Mouse (Mus musculus): ENCODE results near the gene Ifitm6.
"Not testable (repeated sequence)": the region's sequence is repeated elsewhere in the genome, so short reads cannot be mapped to it uniquely, and the experiment has no call there.

Gene Ifitm6

GRCm38 (mm10) chr7:141008938-141009660, 8.6 kb downstream of the Ifitm6 start:
- DNase-seq (ENCODE audit: low read depth, low spot score): peak; percentile 46

GRCm38 (mm10) chr7:141008312-141008761, 9.4 kb downstream of the Ifitm6 start:
- no peak for DNase-seq (ENCODE audit: low read depth, low spot score)

GRCm38 (mm10) chr7:141006914-141007313, 10.8 kb downstream of the Ifitm6 start:
- no peak for DNase-seq (ENCODE audit: low read depth, low spot score)

GRCm38 (mm10) chr7:141006446-141006845, 11.3 kb downstream of the Ifitm6 start:
- DNase-seq (ENCODE audit: low read depth, low spot score): no peak

GRCm38 (mm10) chr7:141003248-141004010, 14.3 kb downstream of the Ifitm6 start:
- DNase-seq (ENCODE audit: low read depth, low spot score): no peak

- DNase-seq (ENCODE audit: low read depth, low spot score): no peak
These were observed 16.6 kb downstream of the Ifitm6 start for GRCm38 (mm10) chr7:141000881-141001708.

- no peak for DNase-seq (ENCODE audit: low read depth, low spot score)
These were observed 18.6 kb downstream of the Ifitm6 start for GRCm38 (mm10) chr7:140998853-140999700.

GRCm38 (mm10) chr7:140997817-140998216, 19.9 kb downstream of the Ifitm6 start:
- no peak for DNase-seq (ENCODE audit: low read depth, low spot score)

GRCm38 (mm10) chr7:140991117-140991689, 26.5 kb downstream of the Ifitm6 start:
- no peak for DNase-seq (ENCODE audit: low read depth, low spot score)

- no peak for DNase-seq (ENCODE audit: low read depth, low spot score)
These were observed 27.1 kb downstream of the Ifitm6 start for GRCm38 (mm10) chr7:140990622-140991021.

- no peak for DNase-seq (ENCODE audit: low read depth, low spot score)
These were observed 27.5 kb downstream of the Ifitm6 start for GRCm38 (mm10) chr7:140990185-140990584.

- DNase-seq (ENCODE audit: low read depth, low spot score): no peak
These were observed 28.7 kb downstream of the Ifitm6 start for GRCm38 (mm10) chr7:140989022-140989421.

- DNase-seq (ENCODE audit: low read depth, low spot score): no peak
These were observed 30.3 kb downstream of the Ifitm6 start for GRCm38 (mm10) chr7:140987182-140988138.

GRCm38 (mm10) chr7:140982971-140983370, 34.8 kb downstream of the Ifitm6 start:
- no peak for DNase-seq (ENCODE audit: low read depth, low spot score)

- DNase-seq (ENCODE audit: low read depth, low spot score): no peak
These were observed 36.0 kb downstream of the Ifitm6 start for GRCm38 (mm10) chr7:140981704-140982103.

GRCm38 (mm10) chr7:140976720-140977119, 41.0 kb downstream of the Ifitm6 start:
- not testable (repeated sequence) for DNase-seq (ENCODE audit: low read depth, low spot score)

- DNase-seq (ENCODE audit: low read depth, low spot score): no peak
These were observed 42.3 kb downstream of the Ifitm6 start for GRCm38 (mm10) chr7:140975465-140975864.

- DNase-seq (ENCODE audit: low read depth, low spot score): no peak
These were observed 42.8 kb downstream of the Ifitm6 start for GRCm38 (mm10) chr7:140974940-140975339.

- DNase-seq (ENCODE audit: low read depth, low spot score): no peak
These were observed 44.1 kb downstream of the Ifitm6 start for GRCm38 (mm10) chr7:140973396-140974165.
